Mouse (Mus musculus): ENCODE data around the gene Prg3. TPM values are rescaled to one million over a fixed set of nuclear protein-coding genes. Genes with fewer than 3 reads are reported as not detected.

The Prg3 gene
- polyA plus RNA-seq (2011; ENCODE audit: insufficient read depth, insufficient read length, low read depth, missing spikeins) = not detected in 2 replicates

DNA sequence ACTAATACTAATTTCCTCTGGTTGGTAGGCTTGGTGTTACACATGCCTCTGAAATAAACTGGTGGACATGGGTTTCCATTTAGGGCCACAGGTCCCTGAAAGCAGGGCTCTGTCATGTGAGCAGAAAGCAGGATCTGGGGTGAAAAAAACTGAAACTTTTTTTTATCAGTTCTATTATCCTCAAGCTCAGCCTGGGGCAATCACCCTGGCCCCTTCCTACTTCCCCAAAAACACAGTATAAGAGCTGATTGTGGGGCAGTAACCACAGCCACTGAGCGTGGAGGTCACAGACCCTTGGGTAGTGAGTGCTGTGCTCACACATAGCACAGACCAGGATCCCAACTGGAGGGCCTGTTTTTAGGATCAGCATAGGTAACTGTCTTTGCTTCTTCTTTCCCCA, at the start of gene Prg3:
TSS of gene Prg3 (plus strand) at position 286 of the 400 bp plus-strand sequence.
- H3K27me3 ChIP-seq (ENCODE audit: control insufficient read depth, insufficient read depth, low read length, poor library complexity, severe bottlenecking) = no peaks in the 10 kb centered on the region
- TF ChIP-seq CTCF (IDR thresholded peaks at IDR 0.05; ENCODE audit: low read depth, low read length) (no peak), POLR2A (IDR thresholded peaks at IDR 0.05; ENCODE audit: insufficient read depth, low read length) (no peak), EP300 (IDR thresholded peaks at IDR 0.05; ENCODE audit: insufficient read depth, low read depth, low read length) (no peak)
- no peak within 1 kb of the TSS for H3K27ac ChIP-seq (ENCODE audit: insufficient read depth, low read length)
- H3K9ac ChIP-seq (ENCODE audit: low read depth, poor library complexity, severe bottlenecking) = no peak within 1 kb of the TSS
- no peaks in the 10 kb centered on the region for H3K9me3 ChIP-seq (replicated peaks; ENCODE audit: control insufficient read depth, insufficient read depth, low read length, poor library complexity, severe bottlenecking)
- no peaks in the 10 kb centered on the region for H3K4me1 ChIP-seq (ENCODE audit: control insufficient read depth, insufficient read depth, low read length)
- H3K36me3 ChIP-seq (ENCODE audit: control insufficient read depth, insufficient read depth, low read length, poor library complexity, severe bottlenecking) = no peaks in the 10 kb centered on the region
- H3K4me3 ChIP-seq (ENCODE audit: low read depth, low read length) = no peak within 1 kb of the TSS

DNA sequence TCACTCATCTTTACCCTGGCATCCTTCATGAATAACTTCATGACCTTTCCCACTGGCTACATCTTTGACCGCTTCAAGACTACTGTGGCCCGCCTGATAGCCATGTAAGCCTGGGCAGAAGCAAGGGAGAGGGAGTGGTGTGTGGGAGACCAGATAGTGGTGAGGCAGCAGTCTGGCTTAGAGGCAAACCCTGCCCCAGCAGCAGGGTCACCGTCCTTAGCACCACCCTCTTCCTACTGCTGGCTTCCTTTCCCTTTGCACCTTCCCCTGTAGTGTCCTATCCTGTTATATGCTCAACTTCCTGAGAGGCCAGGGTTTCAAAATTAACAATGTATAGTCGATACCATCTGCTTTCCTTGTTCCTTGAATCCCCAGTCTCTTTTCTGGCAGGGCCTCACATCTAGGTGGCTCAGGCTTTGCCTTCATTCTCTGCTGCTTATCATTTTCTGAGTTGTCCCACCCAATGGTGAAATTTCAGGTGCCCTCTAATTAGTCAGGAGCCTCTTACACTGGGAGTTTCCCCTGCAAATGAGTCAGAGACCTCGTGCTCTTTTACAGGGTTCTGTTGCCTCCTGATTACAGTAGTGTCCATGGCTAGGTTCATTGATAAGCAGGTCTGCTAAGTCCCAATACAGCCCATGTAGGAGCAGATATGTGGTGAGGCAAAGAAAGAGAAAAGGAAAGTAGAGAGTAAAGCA, 49.6 kb upstream of the Prg3 start:
- Histone ChIP-seq H3K4me3 (ENCODE audit: low read depth, low read length) (no peak overlapping the region), H3K36me3 (ENCODE audit: control insufficient read depth, insufficient read depth, low read length, poor library complexity, severe bottlenecking) (no peaks in the 10 kb centered on the region), H3K27ac (ENCODE audit: insufficient read depth, low read length) (no peak overlapping the region), H3K9ac (ENCODE audit: low read depth, poor library complexity, severe bottlenecking) (no peak overlapping the region), H3K27me3 (ENCODE audit: control insufficient read depth, insufficient read depth, low read length, poor library complexity, severe bottlenecking) (no peaks in the 10 kb centered on the region), H3K9me3 (replicated peaks; ENCODE audit: control insufficient read depth, insufficient read depth, low read length, poor library complexity, severe bottlenecking) (no peaks in the 10 kb centered on the region), H3K4me1 (ENCODE audit: control insufficient read depth, insufficient read depth, low read length) (no peaks in the 10 kb centered on the region)
- TF ChIP-seq EP300 (IDR thresholded peaks at IDR 0.05; ENCODE audit: insufficient read depth, low read depth, low read length) (no peak), POLR2A (IDR thresholded peaks at IDR 0.05; ENCODE audit: insufficient read depth, low read length) (no peak), CTCF (IDR thresholded peaks at IDR 0.05; ENCODE audit: low read depth, low read length) (no peak)

DNA sequence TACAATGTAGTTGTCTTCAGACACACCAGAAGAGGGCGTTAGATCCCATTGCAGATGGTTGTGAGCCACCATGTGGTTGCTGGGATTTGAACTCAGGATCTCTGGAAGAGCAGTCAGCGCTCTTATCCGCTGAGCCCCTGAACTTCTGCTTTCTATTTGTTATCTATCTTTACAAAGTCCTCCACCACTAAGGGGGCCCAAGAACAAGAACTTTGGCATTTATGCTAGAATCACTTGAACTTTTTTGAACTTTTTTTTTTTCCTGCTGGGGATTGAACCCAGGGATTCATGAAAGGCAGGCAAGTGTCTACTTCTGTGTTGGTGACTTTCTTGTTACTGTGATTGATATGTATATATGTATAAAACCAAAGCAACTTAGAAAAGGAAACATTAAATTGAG, 48.7 kb upstream of the Prg3 start:
- H3K4me3 ChIP-seq (ENCODE audit: low read depth, low read length) = no peak overlapping the region

DNA sequence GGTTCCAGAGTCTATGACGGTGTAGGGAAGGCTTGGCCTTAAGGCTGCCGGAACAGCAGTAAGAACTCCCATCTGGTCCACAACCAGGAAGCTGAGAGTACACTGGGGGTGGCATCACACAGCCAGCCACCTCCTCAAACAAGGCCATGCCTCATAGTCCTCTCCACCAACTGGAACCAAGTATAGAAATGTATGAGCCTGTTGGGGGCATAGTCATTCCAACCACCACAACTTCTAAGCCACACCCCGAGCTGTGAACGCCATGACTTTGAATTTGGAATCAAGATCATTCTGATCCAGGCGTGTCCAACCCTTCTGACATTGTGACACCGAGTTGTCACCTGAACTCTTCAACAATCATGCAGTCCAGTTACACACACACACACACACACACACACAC, 48.3 kb upstream of the Prg3 start:
- TF ChIP-seq POLR2A (IDR thresholded peaks at IDR 0.05; ENCODE audit: insufficient read depth, low read length) (no peak), CTCF (IDR thresholded peaks at IDR 0.05; ENCODE audit: low read depth, low read length) (no peak), EP300 (IDR thresholded peaks at IDR 0.05; ENCODE audit: insufficient read depth, low read depth, low read length) (no peak)
- Histone ChIP-seq H3K27me3 (ENCODE audit: control insufficient read depth, insufficient read depth, low read length, poor library complexity, severe bottlenecking) (no peaks in the 10 kb centered on the region), H3K9me3 (replicated peaks; ENCODE audit: control insufficient read depth, insufficient read depth, low read length, poor library complexity, severe bottlenecking) (no peaks in the 10 kb centered on the region), H3K36me3 (ENCODE audit: control insufficient read depth, insufficient read depth, low read length, poor library complexity, severe bottlenecking) (no peaks in the 10 kb centered on the region), H3K9ac (ENCODE audit: low read depth, poor library complexity, severe bottlenecking) (no peak overlapping the region), H3K4me1 (ENCODE audit: control insufficient read depth, insufficient read depth, low read length) (no peaks in the 10 kb centered on the region), H3K4me3 (ENCODE audit: low read depth, low read length) (no peak overlapping the region), H3K27ac (ENCODE audit: insufficient read depth, low read length) (no peak overlapping the region)

More for the DNA sequence above, 48.7 kb upstream of the Prg3 start:
- TF ChIP-seq POLR2A (IDR thresholded peaks at IDR 0.05; ENCODE audit: insufficient read depth, low read length) (no peak), CTCF (IDR thresholded peaks at IDR 0.05; ENCODE audit: low read depth, low read length) (no peak), EP300 (IDR thresholded peaks at IDR 0.05; ENCODE audit: insufficient read depth, low read depth, low read length) (no peak)
- H3K27ac ChIP-seq (ENCODE audit: insufficient read depth, low read length) = no peak overlapping the region
- no peak overlapping the region for H3K9ac ChIP-seq (ENCODE audit: low read depth, poor library complexity, severe bottlenecking)
- H3K4me1 ChIP-seq (ENCODE audit: control insufficient read depth, insufficient read depth, low read length) = no peaks in the 10 kb centered on the region
- no peaks in the 10 kb centered on the region for H3K27me3 ChIP-seq (ENCODE audit: control insufficient read depth, insufficient read depth, low read length, poor library complexity, severe bottlenecking)
- no peaks in the 10 kb centered on the region for H3K9me3 ChIP-seq (replicated peaks; ENCODE audit: control insufficient read depth, insufficient read depth, low read length, poor library complexity, severe bottlenecking)
- no peaks in the 10 kb centered on the region for H3K36me3 ChIP-seq (ENCODE audit: control insufficient read depth, insufficient read depth, low read length, poor library complexity, severe bottlenecking)

DNA sequence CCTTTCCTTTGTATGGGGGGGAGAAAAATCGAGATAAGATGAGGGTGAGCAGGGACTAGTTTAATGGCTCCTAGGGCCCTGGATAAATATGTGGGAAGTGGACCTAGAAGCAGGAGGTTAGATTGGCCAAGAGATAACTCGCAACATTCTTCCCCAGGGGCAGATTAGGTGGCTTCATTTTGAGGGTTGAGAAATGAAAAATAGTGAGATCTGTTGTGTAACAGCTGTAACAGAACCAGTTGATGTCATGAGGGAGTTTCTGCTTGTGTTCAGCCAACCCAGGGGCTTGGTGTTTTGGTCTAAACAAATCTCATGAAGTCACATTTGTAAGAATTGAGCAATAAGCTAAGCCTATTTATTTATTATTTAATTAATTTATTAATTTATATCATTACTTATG, 46.7 kb upstream of the Prg3 start:
- no peak overlapping the region for H3K4me3 ChIP-seq (ENCODE audit: low read depth, low read length)
- no peak for TF ChIP-seq CTCF (IDR thresholded peaks at IDR 0.05; ENCODE audit: low read depth, low read length)
- TF ChIP-seq EP300 (IDR thresholded peaks at IDR 0.05; ENCODE audit: insufficient read depth, low read depth, low read length) = no peak
- no peak for TF ChIP-seq POLR2A (IDR thresholded peaks at IDR 0.05; ENCODE audit: insufficient read depth, low read length)
- H3K4me1 ChIP-seq (ENCODE audit: control insufficient read depth, insufficient read depth, low read length) = no peaks in the 10 kb centered on the region
- no peaks in the 10 kb centered on the region for H3K27me3 ChIP-seq (ENCODE audit: control insufficient read depth, insufficient read depth, low read length, poor library complexity, severe bottlenecking)
- H3K36me3 ChIP-seq (ENCODE audit: control insufficient read depth, insufficient read depth, low read length, poor library complexity, severe bottlenecking) = no peaks in the 10 kb centered on the region
- no peaks in the 10 kb centered on the region for H3K9me3 ChIP-seq (replicated peaks; ENCODE audit: control insufficient read depth, insufficient read depth, low read length, poor library complexity, severe bottlenecking)
- H3K27ac ChIP-seq (ENCODE audit: insufficient read depth, low read length) = no peak overlapping the region
- no peak overlapping the region for H3K9ac ChIP-seq (ENCODE audit: low read depth, poor library complexity, severe bottlenecking)

DNA sequence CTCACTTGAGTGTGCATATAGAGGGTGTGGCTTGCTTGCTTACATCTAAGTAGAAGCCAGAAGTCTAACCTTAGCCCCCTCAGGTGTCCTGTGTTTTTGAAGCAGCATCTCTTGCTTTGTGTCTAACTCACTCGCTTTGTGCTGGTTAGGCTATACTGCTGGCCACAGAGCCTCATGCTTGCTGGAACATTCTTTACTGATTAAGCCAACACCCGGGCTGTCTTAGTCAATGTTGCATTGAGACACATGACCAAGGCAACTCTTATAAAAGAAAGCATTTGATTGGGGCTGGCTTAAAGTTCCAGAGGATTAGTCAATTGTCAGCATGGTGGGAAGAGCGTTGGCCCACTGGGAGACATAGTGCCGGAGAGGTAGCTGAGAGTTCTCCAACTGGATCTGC, 46.2 kb upstream of the Prg3 start:
- Histone ChIP-seq H3K27ac (ENCODE audit: insufficient read depth, low read length) (no peak overlapping the region), H3K9ac (ENCODE audit: low read depth, poor library complexity, severe bottlenecking) (no peak overlapping the region), H3K36me3 (ENCODE audit: control insufficient read depth, insufficient read depth, low read length, poor library complexity, severe bottlenecking) (no peaks in the 10 kb centered on the region), H3K4me3 (ENCODE audit: low read depth, low read length) (no peak overlapping the region), H3K4me1 (ENCODE audit: control insufficient read depth, insufficient read depth, low read length) (no peaks in the 10 kb centered on the region), H3K27me3 (ENCODE audit: control insufficient read depth, insufficient read depth, low read length, poor library complexity, severe bottlenecking) (no peaks in the 10 kb centered on the region), H3K9me3 (replicated peaks; ENCODE audit: control insufficient read depth, insufficient read depth, low read length, poor library complexity, severe bottlenecking) (no peaks in the 10 kb centered on the region)
- TF ChIP-seq POLR2A (IDR thresholded peaks at IDR 0.05; ENCODE audit: insufficient read depth, low read length) (no peak), EP300 (IDR thresholded peaks at IDR 0.05; ENCODE audit: insufficient read depth, low read depth, low read length) (no peak), CTCF (IDR thresholded peaks at IDR 0.05; ENCODE audit: low read depth, low read length) (no peak)

All from ES-Bruce4 (cell line).